ENCODE assay signal across 27 mouse cellular contexts in the genomic region with DNA sequence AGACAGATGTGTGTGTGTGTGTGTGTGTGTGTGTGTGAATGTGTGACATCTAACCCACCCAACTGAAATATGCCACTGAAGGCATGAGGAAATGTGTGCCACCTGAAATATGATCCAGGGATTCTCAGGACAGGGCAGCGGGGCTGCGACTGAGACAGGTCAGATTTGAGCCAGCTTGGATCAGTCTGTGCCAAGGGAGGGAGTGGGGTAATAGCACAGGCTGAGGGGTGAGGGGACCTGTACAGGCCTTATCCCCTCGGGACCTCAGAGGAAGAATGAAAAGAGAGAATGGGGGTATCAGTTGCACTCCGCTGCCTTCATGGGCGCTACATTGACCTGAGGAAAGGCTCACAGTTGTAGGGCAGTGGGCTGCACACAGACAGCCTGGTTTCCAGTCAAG.
DNase-seq lines count a peak whose midpoint lies in the region; ATAC-seq lines count a peak whose summit lies in the region.
"Had no signal": no experiment of that assay in that cellular context is flagged by ENCODE, and none has a peak within 500 bp of the region (broad histone marks: within the 10 kb centered on the region; RNA-seq: fewer than 3 reads in every experiment).

No protein-coding gene starts in this region.

- no peak for DNase-seq in embryonic facial prominence, embryonic 11.5 days (ENCODE audit: low spot score)
- DNase-seq in embryonic facial prominence, embryonic 10.5 days (ENCODE audit: low spot score), result no peak
- DNase-seq in kidney, postnatal 25 days, result no peak
- DNase-seq: adrenal gland, adult 8-10 months; adrenal gland, postnatal 25 days; cerebellum, adult 11-12 months; cerebellum, adult 8-10 months; cerebellum, postnatal 10 days; cerebellum, postnatal 36 days; embryo, embryonic 11 days; gastrocnemius, postnatal 25 days; heart, adult 18-20 months; heart, postnatal 10 days; heart, postnatal 36 days had no signal

- 89% methylated on average over 5 of the region's 5 CpGs for WGBS in embryonic facial prominence, embryonic 11.5 days
- WGBS in embryonic facial prominence, embryonic 10.5 days, result 88% methylated on average over 5 of the region's 5 CpGs
- WGBS in kidney, embryonic 14.5 days, result 78% methylated on average over 4 of the region's 5 CpGs
- WGBS in embryonic facial prominence, embryonic 12.5 days, result 85% methylated on average over 5 of the region's 5 CpGs

- no peak overlapping the region for H3K9ac ChIP-seq in embryonic facial prominence, embryonic 11.5 days (replicated peaks; ENCODE audit: low read length)
- H3K9ac ChIP-seq in kidney, embryonic 14.5 days (ENCODE audit: low read depth, low read length), result no peak overlapping the region
- H3K9ac ChIP-seq in embryonic facial prominence, embryonic 12.5 days, result no peak overlapping the region
- H3K9ac ChIP-seq: embryonic facial prominence, embryonic 13.5 days; forebrain, embryonic 12.5 days; forebrain, embryonic 15.5 days; heart, embryonic 12.5 days; heart, embryonic 15.5 days; hindbrain, embryonic 15.5 days had no signal

- no peak overlapping the region for H3K4me2 ChIP-seq in embryonic facial prominence, embryonic 11.5 days (ENCODE audit: low read depth, low read length)
- no peak overlapping the region for H3K4me2 ChIP-seq in kidney, embryonic 14.5 days (replicated peaks; ENCODE audit: low read depth, low read length)
- H3K4me2 ChIP-seq in embryonic facial prominence, embryonic 12.5 days (replicated peaks), result no peak overlapping the region
- H3K4me2 ChIP-seq: embryonic facial prominence, embryonic 13.5 days; forebrain, embryonic 12.5 days; forebrain, embryonic 15.5 days; heart, embryonic 12.5 days; heart, embryonic 15.5 days; hindbrain, embryonic 15.5 days had no signal

- ATAC-seq in embryonic facial prominence, embryonic 11.5 days (replicated peaks; ENCODE audit: insufficient number of reproducible peaks, low FRiP score, low TSS enrichment, low read depth), result peak; percentile 65; the same call in 1 of the 2 replicates
- ATAC-seq in kidney, embryonic 14.5 days (ENCODE audit: low FRiP score, low TSS enrichment), result peak; percentile 43; the same call in 1 of the 2 replicates
- ATAC-seq in megakaryocyte, adult 5-6 weeks (ENCODE audit: poor library complexity, severe bottlenecking), result no peak
- ATAC-seq in embryonic facial prominence, embryonic 12.5 days (ENCODE audit: insufficient number of reproducible peaks, insufficient read depth, low FRiP score, low TSS enrichment), result peak; percentile 10; the same call in 1 of the 2 replicates
- ATAC-seq: activated CD4-positive, CD25-positive, alpha-beta regulatory T cell, adult 4 months; forebrain, embryonic 15.5 days had no signal

- no peaks in the 10 kb centered on the region for H3K27me3 ChIP-seq in embryonic facial prominence, embryonic 11.5 days (ENCODE audit: control insufficient read depth, insufficient read depth, low read length)
- no peaks in the 10 kb centered on the region for H3K27me3 ChIP-seq in embryonic facial prominence, embryonic 10.5 days (replicated peaks; ENCODE audit: low read depth, poor library complexity, severe bottlenecking)
- H3K27me3 ChIP-seq in kidney, embryonic 14.5 days (ENCODE audit: control insufficient read depth, insufficient read depth, low read length), result no peaks in the 10 kb centered on the region
- no peaks in the 10 kb centered on the region for H3K27me3 ChIP-seq in megakaryocyte, embryonic 14.5 days (replicated peaks)
- H3K27me3 ChIP-seq in embryonic facial prominence, embryonic 12.5 days, result no peaks in the 10 kb centered on the region
- H3K27me3 ChIP-seq: embryonic facial prominence, embryonic 13.5 days; forebrain, embryonic 12.5 days; forebrain, embryonic 15.5 days; heart, embryonic 12.5 days; heart, embryonic 15.5 days; hindbrain, embryonic 15.5 days had no signal

- H3K36me3 ChIP-seq in embryonic facial prominence, embryonic 11.5 days (replicated peaks; ENCODE audit: control insufficient read depth, insufficient read depth, low read depth, low read length), result no peaks in the 10 kb centered on the region
- no peaks in the 10 kb centered on the region for H3K36me3 ChIP-seq in embryonic facial prominence, embryonic 10.5 days (replicated peaks)
- H3K36me3 ChIP-seq in kidney, embryonic 14.5 days (ENCODE audit: control insufficient read depth, insufficient read depth, low read length), result no peaks in the 10 kb centered on the region
- no peaks in the 10 kb centered on the region for H3K36me3 ChIP-seq in megakaryocyte, embryonic 14.5 days (replicated peaks; ENCODE audit: low read length)
- no peaks in the 10 kb centered on the region for H3K36me3 ChIP-seq in embryonic facial prominence, embryonic 12.5 days
- H3K36me3 ChIP-seq: embryonic facial prominence, embryonic 13.5 days; forebrain, embryonic 12.5 days; forebrain, embryonic 15.5 days; heart, embryonic 12.5 days; heart, embryonic 15.5 days; hindbrain, embryonic 10.5 days; hindbrain, embryonic 15.5 days had no signal

- H3K27ac ChIP-seq in embryonic facial prominence, embryonic 11.5 days (replicated peaks; ENCODE audit: low read depth, low read length), result no peak overlapping the region
- H3K27ac ChIP-seq in embryonic facial prominence, embryonic 10.5 days (replicated peaks), result no peak overlapping the region
- no peak overlapping the region for H3K27ac ChIP-seq in kidney, embryonic 14.5 days (ENCODE audit: low read depth, low read length)
- no peak overlapping the region for H3K27ac ChIP-seq in embryonic facial prominence, embryonic 12.5 days
- H3K27ac ChIP-seq: embryonic facial prominence, embryonic 13.5 days; forebrain, embryonic 12.5 days; forebrain, embryonic 15.5 days; heart, embryonic 15.5 days; hindbrain, embryonic 10.5 days; hindbrain, embryonic 15.5 days had no signal

- no peak overlapping the region for H3K4me3 ChIP-seq in embryonic facial prominence, embryonic 11.5 days (ENCODE audit: low read depth, low read length)
- no peak overlapping the region for H3K4me3 ChIP-seq in embryonic facial prominence, embryonic 10.5 days
- no peak overlapping the region for H3K4me3 ChIP-seq in kidney, embryonic 14.5 days (ENCODE audit: low read length)
- H3K4me3 ChIP-seq in megakaryocyte, embryonic 14.5 days (replicated peaks), result peak overlapping the region; percentile 56
- no peak overlapping the region for H3K4me3 ChIP-seq in embryonic facial prominence, embryonic 12.5 days
- H3K4me3 ChIP-seq: embryonic facial prominence, embryonic 13.5 days; erythroblast, embryonic 14.5 days; forebrain, embryonic 12.5 days; forebrain, embryonic 15.5 days; heart, embryonic 12.5 days; heart, embryonic 15.5 days; hindbrain, embryonic 10.5 days; hindbrain, embryonic 15.5 days had no signal

- no peaks in the 10 kb centered on the region for H3K9me3 ChIP-seq in embryonic facial prominence, embryonic 11.5 days (replicated peaks; ENCODE audit: control insufficient read depth, low read length)
- no peaks in the 10 kb centered on the region for H3K9me3 ChIP-seq in embryonic facial prominence, embryonic 10.5 days
- no peaks in the 10 kb centered on the region for H3K9me3 ChIP-seq in kidney, embryonic 14.5 days (ENCODE audit: control insufficient read depth, low read length)
- H3K9me3 ChIP-seq in megakaryocyte, embryonic 14.5 days, result peaks cover 27% of the 10 kb centered on the region
- no peaks in the 10 kb centered on the region for H3K9me3 ChIP-seq in embryonic facial prominence, embryonic 12.5 days
- H3K9me3 ChIP-seq: embryonic facial prominence, embryonic 13.5 days; forebrain, embryonic 12.5 days; forebrain, embryonic 15.5 days; heart, embryonic 15.5 days; hindbrain, embryonic 10.5 days; hindbrain, embryonic 15.5 days had no signal

- no peaks in the 10 kb centered on the region for H3K4me1 ChIP-seq in embryonic facial prominence, embryonic 11.5 days (ENCODE audit: control insufficient read depth, insufficient read depth, low read length)
- H3K4me1 ChIP-seq in embryonic facial prominence, embryonic 10.5 days, result no peaks in the 10 kb centered on the region
- no peaks in the 10 kb centered on the region for H3K4me1 ChIP-seq in kidney, embryonic 14.5 days (ENCODE audit: control insufficient read depth, insufficient read depth, low read length)
- H3K4me1 ChIP-seq in megakaryocyte, embryonic 14.5 days, result no peaks in the 10 kb centered on the region
- no peaks in the 10 kb centered on the region for H3K4me1 ChIP-seq in embryonic facial prominence, embryonic 12.5 days
- H3K4me1 ChIP-seq: embryonic facial prominence, embryonic 13.5 days; forebrain, embryonic 12.5 days; forebrain, embryonic 15.5 days; heart, embryonic 12.5 days; heart, embryonic 15.5 days; hindbrain, embryonic 10.5 days; hindbrain, embryonic 15.5 days had no signal
